Comparison of ENCODE assay signal across 8 mouse cellular contexts in genomic region chr11:102026694-102027360, GRCm38 (mm10). TPM values are rescaled to one million over a fixed set of nuclear protein-coding genes. Genes with fewer than 3 reads are reported as not detected.
DNase-seq lines count a peak whose midpoint lies in the region; ATAC-seq and TF ChIP-seq lines count a peak whose summit lies in the region.

No protein-coding gene starts in this region.

- peak; percentile 86 for ATAC-seq in forebrain, postnatal 0 days
- ATAC-seq in lung, embryonic 15.5 days (ENCODE audit: borderline replicate concordance, extremely low read depth, low FRiP score, low TSS enrichment): peak; percentile 89

- H3K36me3 ChIP-seq in forebrain, postnatal 0 days (ENCODE audit: insufficient read depth): peaks cover 13% of the 10 kb centered on the region; the same call in 1 of the 2 replicates
- no peaks in the 10 kb centered on the region for H3K36me3 ChIP-seq in lung, embryonic 15.5 days

- H3K27me3 ChIP-seq in forebrain, postnatal 0 days (ENCODE audit: insufficient read depth, low read length): no peaks in the 10 kb centered on the region
- H3K27me3 ChIP-seq in lung, embryonic 15.5 days: peaks cover 13% of the 10 kb centered on the region; the same call in 1 of the 2 replicates

- peak overlapping the region; percentile 85 for H3K27ac ChIP-seq in forebrain, postnatal 0 days (ENCODE audit: low read depth, low read length)
- H3K27ac ChIP-seq in layer of hippocampus, adult 2 months: peak overlapping the region; percentile 92
- H3K27ac ChIP-seq in lung, embryonic 15.5 days: peak overlapping the region; percentile 1; the same call in 1 of the 2 replicates

- peak overlapping the region; percentile 72 for H3K4me3 ChIP-seq in forebrain, postnatal 0 days (ENCODE audit: low read depth, low read length)
- H3K4me3 ChIP-seq in layer of hippocampus, adult 2 months: peak overlapping the region; percentile 81
- peak overlapping the region; percentile 66 for H3K4me3 ChIP-seq in lung, embryonic 15.5 days

- TF ChIP-seq CTCF in forebrain, postnatal 0 days (IDR thresholded peaks at IDR 0.05; ENCODE audit: low read depth): no peak
- no peak for TF ChIP-seq CTCF in layer of hippocampus, adult 2 months (conservative IDR thresholded peaks at IDR 0.05)

- H3K9me3 ChIP-seq in forebrain, postnatal 0 days (ENCODE audit: low read length): no peaks in the 10 kb centered on the region
- H3K9me3 ChIP-seq in lung, embryonic 15.5 days: no peaks in the 10 kb centered on the region

- WGBS in forebrain, postnatal 0 days: 4% methylated on average over 50 of the region's 73 CpGs
- WGBS in lung, embryonic 15.5 days: 1% methylated on average over 45 of the region's 73 CpGs

- 0 out of 2 replicates have a peak, but pooled peaks cover 13% of the 10 kb centered on the region for H3K4me1 ChIP-seq in forebrain, postnatal 0 days (ENCODE audit: insufficient read depth)
- peaks cover 13% of the 10 kb centered on the region; the same call in 1 of the 2 replicates for H3K4me1 ChIP-seq in lung, embryonic 15.5 days

- peak overlapping the region; percentile 70 for H3K4me2 ChIP-seq in forebrain, postnatal 0 days (ENCODE audit: low read depth)
- H3K4me2 ChIP-seq in lung, embryonic 15.5 days: peak overlapping the region; percentile 99

- peak overlapping the region; percentile 77 for H3K9ac ChIP-seq in forebrain, postnatal 0 days
- H3K9ac ChIP-seq in lung, embryonic 15.5 days: peak overlapping the region; percentile 57

- DNase-seq in MN1 (ENCODE audit: low spot score): peak; percentile 89
- DNase-seq in cerebellum, adult 18-20 months: peak; percentile 85 to 89
- peak; percentile 85 for DNase-seq in forebrain, postnatal 0 days
- peak; percentile 72 for DNase-seq in heart, postnatal 4 days
- DNase-seq in layer of hippocampus, adult 2 months (ENCODE audit: low spot score in 2 of 2): peak; percentile 44 to 60
- DNase-seq in retina, embryonic 14.5 days (ENCODE audit: low spot score): peak; percentile 83
- DNase-seq in yolk sac, embryonic 10.5 days (ENCODE audit: low spot score): peak; percentile 80

RNA-seq across cellular contexts. Expression of gene Mpp3, which starts 1.4 kb away (rescaled TPM):
- 56.6 and 60.3 TPM in 2 replicates for total RNA-seq in forebrain, postnatal 0 days (2014; rRNA removed)
- polyA plus RNA-seq in forebrain, postnatal 0 days (2015; fragmentation: Nextera tagmentation; extraction: Ambion mirVana): 45.5 and 46.4 TPM in 2 replicates
- 1 to 10 TPM; 6.2 to 7.4 TPM for total RNA-seq in heart, postnatal 4 days (2021)
- total RNA-seq in layer of hippocampus, adult 2 months (2021): 10 to 100 TPM; 88.3 to 94.4 TPM
- 3.8 and 3.9 TPM in 2 replicates for polyA plus RNA-seq in lung, embryonic 15.5 days (2015; fragmentation: Nextera tagmentation; extraction: Ambion mirVana)

RNA-seq across cellular contexts. Expression of gene Cd300lg, which starts 14.5 kb away (rescaled TPM):
- total RNA-seq in forebrain, postnatal 0 days (2014; rRNA removed): 0.69 and 0.86 TPM in 2 replicates
- polyA plus RNA-seq in forebrain, postnatal 0 days (2015; fragmentation: Nextera tagmentation; extraction: Ambion mirVana): 0.15 and 0.30 TPM in 2 replicates
- total RNA-seq in heart, postnatal 4 days (2021): 10 to 100 TPM; 32.3 to 36.2 TPM
- not detected for total RNA-seq in layer of hippocampus, adult 2 months (2021)
- polyA plus RNA-seq in lung, embryonic 15.5 days (2015; fragmentation: Nextera tagmentation; extraction: Ambion mirVana): 0.59 and 0.63 TPM in 2 replicates

RNA-seq across cellular contexts. Expression of gene Dusp3, which starts 40.0 kb away (rescaled TPM):
- 32.8 and 35.5 TPM in 2 replicates for total RNA-seq in forebrain, postnatal 0 days (2014; rRNA removed)
- 25.1 and 31.0 TPM in 2 replicates for polyA plus RNA-seq in forebrain, postnatal 0 days (2015; fragmentation: Nextera tagmentation; extraction: Ambion mirVana)
- 100 to 1,000 TPM; 149 to 162 TPM for total RNA-seq in heart, postnatal 4 days (2021)
- total RNA-seq in layer of hippocampus, adult 2 months (2021): 100 to 1,000 TPM; 149 to 155 TPM
- 18.8 and 20.0 TPM in 2 replicates for polyA plus RNA-seq in lung, embryonic 15.5 days (2015; fragmentation: Nextera tagmentation; extraction: Ambion mirVana)

RNA-seq across cellular contexts. Expression of gene Cfap97d1, which starts 42.7 kb away (rescaled TPM):
- total RNA-seq in forebrain, postnatal 0 days (2014; rRNA removed): not detected in 2 replicates
- polyA plus RNA-seq in forebrain, postnatal 0 days (2015; fragmentation: Nextera tagmentation; extraction: Ambion mirVana): not detected in 2 replicates
- total RNA-seq in heart, postnatal 4 days (2021): not detected
- not detected for total RNA-seq in layer of hippocampus, adult 2 months (2021)
- not detected in 2 replicates for polyA plus RNA-seq in lung, embryonic 15.5 days (2015; fragmentation: Nextera tagmentation; extraction: Ambion mirVana)

Comparison
In these comparisons a context has a peak if more than half of its experiments do, and no peak if none do; other contexts are left out.
1. Peak in every context shown above with its lines: DNase-seq, ATAC-seq, H3K4me3 ChIP-seq and H3K27ac ChIP-seq.
2. H3K27ac ChIP-seq: peak in every context shown above with its lines; median percentile 92 in layer of hippocampus, adult 2 months; 85 in forebrain, postnatal 0 days; 1 in lung, embryonic 15.5 days.
3. RNA of gene Cd300lg, which starts 14.5 kb away (total RNA-seq): 32.3 to 36.2 TPM in heart, postnatal 4 days; 0.69 to 0.86 TPM in forebrain, postnatal 0 days and not detected in layer of hippocampus, adult 2 months; every median in the first group is over 10 times any median in the second.